Mouse (Mus musculus) intestine, postnatal 0 days (tissue): ENCODE data around the gene Lsm7. TPM values are rescaled to one million over a fixed set of nuclear protein-coding genes. Genes with fewer than 3 reads are reported as not detected.

Experiments used
- ATAC-seq: fragments of 200-750 bp; cut with Nextera tagmentation; 2 replicates; pipeline ENCODE4 v1.8.0; 2017; ENCODE audit warnings: mild to moderate bottlenecking, moderate TSS enrichment, moderate library complexity
- H3K27ac ChIP-seq: fragments of 300-500 bp; sonication (generic); 2 replicates; pipeline ENCODE4 v1.5.1; 2014; ENCODE audit warnings: mild to moderate bottlenecking, low read depth, low read length, moderate library complexity
- H3K27me3 ChIP-seq: fragments of 300-500 bp; sonication (generic); replicated peaks from 2 replicates; pipeline ENCODE4 v1.6.1; 2014; ENCODE audit warnings: low read length, mixed read lengths; ENCODE audit not compliant: control insufficient read depth, insufficient read depth
- H3K36me3 ChIP-seq: fragments of 300-500 bp; sonication (generic); 2 replicates; pipeline ENCODE4 v1.6.1; 2014; ENCODE audit warnings: mild to moderate bottlenecking, moderate library complexity; ENCODE audit not compliant: control insufficient read depth, insufficient read depth
- H3K4me1 ChIP-seq: fragments of 300-500 bp; sonication (generic); replicated peaks from 2 replicates; pipeline ENCODE4 v1.6.1; 2014; ENCODE audit warnings: antibody characterized with exemption, low read length, mixed read lengths; ENCODE audit not compliant: control insufficient read depth, insufficient read depth
- H3K4me2 ChIP-seq: fragments of 300-500 bp; sonication (generic); replicated peaks from 2 replicates; pipeline ENCODE4 v1.6.1; 2014; ENCODE audit warnings: low read depth, mild to moderate bottlenecking, moderate library complexity
- H3K4me3 ChIP-seq: fragments of 300-500 bp; sonication (generic); 2 replicates; pipeline ENCODE4 v1.5.1; 2014; ENCODE audit warnings: low read depth, low read length
- H3K9ac ChIP-seq: fragments of 300-500 bp; sonication (generic); 2 replicates; pipeline ENCODE4 v1.6.1; 2014; ENCODE audit warnings: mild to moderate bottlenecking, low read depth, low read length
- H3K9me3 ChIP-seq: fragments of 300-500 bp; sonication (generic); 2 replicates; pipeline ENCODE4 v1.6.1; 2016; ENCODE audit warnings: mixed run types; ENCODE audit not compliant: control insufficient read depth
- CTCF ChIP-seq: sonication (generic); IDR thresholded peaks from 2 replicates; pipeline ENCODE4 v1.5.1; 2016; ENCODE audit warnings: low read depth, mild to moderate bottlenecking, control low read depth, antibody characterized with exemption, moderate library complexity
- WGBS: fragments of 180-500 bp; shearing (Covaris S2); extraction: QIAGEN DNeasy Blood & Tissue Kit; methylation state at CpG from one replicate; pipeline ENCODE4 v1.1.7; 2014; 5-methylcytosine and 5-hydroxymethylcytosine counted together
- polyA plus RNA-seq: library from polyadenylated mRNA; unstranded; fragments of >200 nt; fragmentation: Nextera tagmentation; extraction: Ambion mirVana; gene quantifications from 2 replicates; pipeline ENCODE4 v1.2.1, GENCODE M21; 2015

The Lsm7 gene
- polyA plus RNA-seq, 1 experiment from 2014 or later: 130 TPM

- H3K4me2 ChIP-seq: peak overlapping the region; percentile 87
- peak; percentile 48 for ATAC-seq
- H3K4me1 ChIP-seq: 0 out of 2 replicates have a peak, but pooled peaks cover 13% of the 10 kb centered on the region
- WGBS: 2% methylated on average over 57 of the region's 58 CpGs
- peak overlapping the region; percentile 35; the same call in 1 of the 2 replicates for H3K27ac ChIP-seq
- no peak for TF ChIP-seq CTCF
- H3K4me3 ChIP-seq: peak overlapping the region; percentile 41
- H3K9me3 ChIP-seq: no peaks in the 10 kb centered on the region
- peaks cover 32% of the 10 kb centered on the region for H3K36me3 ChIP-seq
- peaks cover 20% of the 10 kb centered on the region for H3K27me3 ChIP-seq
- peak overlapping the region; percentile 40; the same call in 1 of the 2 replicates for H3K9ac ChIP-seq
Measured at GRCm38 (mm10) chr10:80807057-80807627, 47.9 kb downstream of the Lsm7 start.

- TF ChIP-seq CTCF: no peak
- Histone ChIP-seq H3K9ac (0 out of 2 replicates have a peak overlapping the region, but pooled peaks have one; percentile 40), H3K27me3 (peaks cover 20% of the 10 kb centered on the region), H3K4me1 (0 out of 2 replicates have a peak, but pooled peaks cover 13% of the 10 kb centered on the region), H3K4me2 (peak overlapping the region; percentile 87), H3K27ac (0 out of 2 replicates have a peak overlapping the region, but pooled peaks have one; percentile 35), H3K9me3 (no peaks in the 10 kb centered on the region), H3K36me3 (peaks cover 38% of the 10 kb centered on the region), H3K4me3 (peak overlapping the region; percentile 41)
- ATAC-seq: no peak
- WGBS: 58% methylated on average over 34 of the region's 34 CpGs
Measured at GRCm38 (mm10) chr10:80806341-80807056, 48.5 kb downstream of the Lsm7 start.

DNA sequence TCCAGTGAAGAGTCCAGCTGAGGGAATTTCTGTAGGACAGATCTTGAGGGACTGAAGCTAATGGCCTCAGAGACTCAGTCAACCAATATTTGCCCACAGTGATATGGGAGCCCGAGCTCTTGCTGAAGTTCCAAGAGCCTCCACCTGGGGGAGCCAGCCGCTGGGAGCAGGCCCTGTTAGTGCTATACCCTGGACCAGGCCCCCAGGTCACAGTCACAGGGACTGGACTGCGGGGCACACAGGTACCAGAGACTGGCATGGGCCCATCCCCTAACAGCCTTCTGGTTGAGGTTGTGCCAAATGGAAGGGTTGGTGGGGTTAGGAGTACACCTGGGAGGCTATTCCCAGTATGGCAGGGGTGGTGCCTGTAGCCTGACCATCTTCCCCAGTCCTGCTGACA, 49.1 kb downstream of the Lsm7 start:
- no peak overlapping the region for H3K4me3 ChIP-seq
- H3K4me2 ChIP-seq: no peak overlapping the region
- no peak overlapping the region for H3K27ac ChIP-seq
- ATAC-seq: peak; percentile 51; the same call in 1 of the 2 replicates
- H3K9me3 ChIP-seq: no peaks in the 10 kb centered on the region
- H3K9ac ChIP-seq: no peak overlapping the region
- WGBS: 17% methylated on average over 3 of the region's 3 CpGs
- peaks cover 44% of the 10 kb centered on the region for H3K36me3 ChIP-seq
- H3K4me1 ChIP-seq: 0 out of 2 replicates have a peak, but pooled peaks cover 13% of the 10 kb centered on the region
- TF ChIP-seq CTCF: peak; percentile 84
- peaks cover 20% of the 10 kb centered on the region for H3K27me3 ChIP-seq

GRCm38 (mm10) chr10:80805322-80805721, 49.7 kb downstream of the Lsm7 start:
- peaks cover 20% of the 10 kb centered on the region for H3K27me3 ChIP-seq
- H3K9ac ChIP-seq: no peak overlapping the region

DNA sequence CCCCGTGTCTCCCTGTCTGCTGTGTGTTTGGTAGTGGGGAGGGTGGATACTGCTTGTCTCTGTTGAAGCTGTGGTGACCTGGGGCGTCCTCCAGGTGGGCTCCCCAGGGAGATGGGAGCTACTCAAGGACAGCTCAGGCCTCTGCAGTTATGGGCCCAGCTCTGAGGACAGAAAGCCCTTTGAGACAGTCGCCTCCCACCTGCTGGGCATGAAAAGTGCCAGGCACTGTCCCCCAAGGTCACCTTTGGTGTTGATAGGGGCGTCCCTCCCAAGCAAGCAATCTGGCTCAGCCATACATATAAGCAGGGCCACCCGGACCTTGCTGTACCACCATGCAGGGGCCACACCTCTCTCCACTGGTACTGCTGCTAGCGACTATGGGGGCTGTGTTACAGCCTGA, 50.1 kb downstream of the Lsm7 start, which contains the start of gene Amh:
Gene Amh, plus strand, starts transcription at position 328 of the 400 bp plus-strand sequence.
- Histone ChIP-seq H3K4me1 (0 out of 2 replicates have a peak, but pooled peaks cover 7% of the 10 kb centered on the region), H3K27me3 (peaks cover 20% of the 10 kb centered on the region), H3K9me3 (no peaks in the 10 kb centered on the region), H3K36me3 (peaks cover 44% of the 10 kb centered on the region), H3K4me3 (no peak within 1 kb of the TSS), H3K9ac (no peak within 1 kb of the TSS), H3K27ac (no peak within 1 kb of the TSS), H3K4me2 (no peak within 1 kb of the TSS)
- 66% methylated on average over 6 of the region's 6 CpGs for WGBS
- no peak for ATAC-seq
- no peak for TF ChIP-seq CTCF

More at GRCm38 (mm10) chr10:80805322-80805721, 49.7 kb downstream of the Lsm7 start:
- TF ChIP-seq CTCF: no peak
- peaks cover 44% of the 10 kb centered on the region for H3K36me3 ChIP-seq
- H3K4me3 ChIP-seq: no peak overlapping the region
- no peak for ATAC-seq
- H3K4me1 ChIP-seq: 0 out of 2 replicates have a peak, but pooled peaks cover 11% of the 10 kb centered on the region
- 82% methylated on average over 5 of the region's 5 CpGs for WGBS
- H3K27ac ChIP-seq: no peak overlapping the region
- H3K9me3 ChIP-seq: no peaks in the 10 kb centered on the region
- no peak overlapping the region for H3K4me2 ChIP-seq

GRCm38 (mm10) chr10:80804340-80804739, 50.7 kb downstream of the Lsm7 start:
- H3K4me3 ChIP-seq: no peak overlapping the region
- H3K9me3 ChIP-seq: no peaks in the 10 kb centered on the region

More at GRCm38 (mm10) chr10:80804340-80804739, 50.7 kb downstream of the Lsm7 start:
- 0 out of 2 replicates have a peak, but pooled peaks cover 6% of the 10 kb centered on the region for H3K4me1 ChIP-seq
- H3K4me2 ChIP-seq: no peak overlapping the region
- H3K27me3 ChIP-seq: peaks cover 20% of the 10 kb centered on the region
- H3K36me3 ChIP-seq: peaks cover 44% of the 10 kb centered on the region
- no peak overlapping the region for H3K9ac ChIP-seq
- no peak for ATAC-seq
- no peak for TF ChIP-seq CTCF
- H3K27ac ChIP-seq: no peak overlapping the region
- WGBS: 100% methylated on average over 2 of the region's 2 CpGs
